Mouse (Mus musculus) heart, embryonic 10.5 days (tissue): ENCODE results near the gene Ntrk1. TPM values are rescaled to one million over a fixed set of nuclear protein-coding genes. Genes with fewer than 3 reads are reported as not detected.

Experiments used
- DNase-seq: peaks from one replicate; pipeline ENCODE4 v3.0.0-alpha.2; 2017; ENCODE audit warnings: low spot score
- H3K27ac ChIP-seq: fragments of 300-500 bp; sonication (generic); 2 replicates; pipeline ENCODE4 v1.5.1; 2016; ENCODE audit warnings: mild to moderate bottlenecking
- H3K27me3 ChIP-seq: fragments of 300-500 bp; sonication (generic); 2 replicates; pipeline ENCODE4 v1.6.1; 2016; ENCODE audit warnings: mild to moderate bottlenecking; ENCODE audit not compliant: poor library complexity, insufficient read depth, severe bottlenecking
- H3K36me3 ChIP-seq: fragments of 300-500 bp; sonication (generic); 2 replicates; pipeline ENCODE4 v1.6.1; 2016; ENCODE audit warnings: mild to moderate bottlenecking, moderate library complexity
- H3K4me1 ChIP-seq: fragments of 300-500 bp; sonication (generic); 2 replicates; pipeline ENCODE4 v1.6.1; 2016; ENCODE audit warnings: mild to moderate bottlenecking
- H3K4me3 ChIP-seq: fragments of 300-500 bp; sonication (generic); 2 replicates; pipeline ENCODE4 v1.5.1; 2016; ENCODE audit warnings: mild to moderate bottlenecking, moderate library complexity
- H3K9me3 ChIP-seq: fragments of 300-500 bp; sonication (generic); 2 replicates; pipeline ENCODE4 v1.6.1; 2016; ENCODE audit warnings: mild to moderate bottlenecking, moderate library complexity
- WGBS: fragments of 180-500 bp; shearing (Covaris S2); methylation state at CpG from one replicate; pipeline ENCODE4 v1.1.7; 2016; 5-methylcytosine and 5-hydroxymethylcytosine counted together
- polyA plus RNA-seq: library from polyadenylated mRNA; unstranded; fragments of >200 nt; fragmentation: Nextera tagmentation; extraction: Ambion mirVana; gene quantifications from 2 replicates; pipeline ENCODE4 v1.2.1, GENCODE M21; 2016

Gene Ntrk1
- polyA plus RNA-seq, 1 experiment from 2014 or later, result 0.68 TPM

DNA sequence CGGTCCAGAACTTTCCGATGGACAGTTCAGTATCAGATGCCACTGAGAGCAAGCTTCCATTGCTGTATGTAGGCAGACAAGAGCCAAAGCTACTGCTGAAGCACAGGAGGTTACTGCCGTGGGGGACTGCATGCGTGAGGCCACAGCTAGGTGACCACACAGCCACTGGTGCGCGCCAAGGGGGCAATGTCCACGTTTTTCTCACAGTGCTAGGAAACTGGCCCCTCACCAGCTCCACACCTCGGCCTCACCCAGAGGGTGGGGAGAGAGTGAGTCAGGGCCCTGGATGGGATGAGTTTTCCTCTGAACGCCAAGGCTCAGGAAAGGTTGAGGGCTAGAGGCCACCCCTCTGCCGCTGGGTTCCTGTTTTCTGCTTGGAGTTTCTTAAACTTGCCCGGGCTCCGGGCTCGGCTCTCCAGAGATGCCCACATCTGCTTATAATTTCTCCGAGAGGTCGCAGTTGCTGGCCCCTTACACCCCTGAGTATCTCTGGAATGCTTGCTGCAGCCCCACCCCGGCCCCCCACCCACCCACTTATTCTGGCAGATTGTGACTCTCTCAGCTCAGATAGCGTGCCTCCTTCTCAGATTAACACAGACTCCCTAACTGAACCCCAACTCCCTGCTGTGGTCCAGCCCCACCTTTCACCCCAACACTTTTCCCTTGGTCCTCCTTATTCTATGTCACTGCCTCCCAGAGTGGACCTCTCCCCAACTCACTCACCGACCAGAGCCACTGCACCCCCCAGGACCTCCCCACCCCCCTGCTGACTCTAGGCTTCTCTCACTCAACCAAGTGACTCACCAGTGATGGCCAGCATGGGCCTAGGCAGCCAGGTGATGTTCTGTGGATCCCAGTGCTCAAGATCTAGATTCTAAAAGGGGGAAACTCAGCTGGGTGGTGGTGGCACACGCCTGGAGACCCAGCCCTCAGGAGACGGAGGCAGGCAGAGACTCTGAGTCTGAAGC lies 33.3 kb downstream of the Ntrk1 start:
- Histone ChIP-seq H3K27me3 (peaks cover 54% of the 10 kb centered on the region), H3K4me1 (peaks cover 66% of the 10 kb centered on the region), H3K36me3 (peaks cover 12% of the 10 kb centered on the region; the same call in 1 of the 2 replicates), H3K27ac (peak overlapping the region; percentile 84), H3K4me3 (no peak overlapping the region), H3K9me3 (no peaks in the 10 kb centered on the region)
- WGBS, result 63% methylated on average over 20 of the region's 20 CpGs
- DNase-seq, result no peak

GRCm38 (mm10) chr3:87758641-87759040 lies 36.3 kb downstream of the Ntrk1 start:
- Histone ChIP-seq H3K9me3 (no peaks in the 10 kb centered on the region), H3K27me3 (peaks cover 65% of the 10 kb centered on the region), H3K4me1 (peaks cover 50% of the 10 kb centered on the region), H3K36me3 (peaks cover 21% of the 10 kb centered on the region), H3K27ac (no peak overlapping the region), H3K4me3 (no peak overlapping the region)
- WGBS, result 27% methylated on average over 5 of the region's 5 CpGs
- DNase-seq, result no peak

GRCm38 (mm10) chr3:87756488-87756887 lies 38.5 kb downstream of the Ntrk1 start:
- H3K9me3 ChIP-seq, result no peaks in the 10 kb centered on the region
- 48% methylated on average over 20 of the region's 20 CpGs for WGBS
- DNase-seq, result no peak
- peaks cover 30% of the 10 kb centered on the region for H3K4me1 ChIP-seq
- H3K4me3 ChIP-seq, result no peak overlapping the region
- peaks cover 82% of the 10 kb centered on the region for H3K27me3 ChIP-seq
- peaks cover 33% of the 10 kb centered on the region for H3K36me3 ChIP-seq
- no peak overlapping the region for H3K27ac ChIP-seq

DNA sequence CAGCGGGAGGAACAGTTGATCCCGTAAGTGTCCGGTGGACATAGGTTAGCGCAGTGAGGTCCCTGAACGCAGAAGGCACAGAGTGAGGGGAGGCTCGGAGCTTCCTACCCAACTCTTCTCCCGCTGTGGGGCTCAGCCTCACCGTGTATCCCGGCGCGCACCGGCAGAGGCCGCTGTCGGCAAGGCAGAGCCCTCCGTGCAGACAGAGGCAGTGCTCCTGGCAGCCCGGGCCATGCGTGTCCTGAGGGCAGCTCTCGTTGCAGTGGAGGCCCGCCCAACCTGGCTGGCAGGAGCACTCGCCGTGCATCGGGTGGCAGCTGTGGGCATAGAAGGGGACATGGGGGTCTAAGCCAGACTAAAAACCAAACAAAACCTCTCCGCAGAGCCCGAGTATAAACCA lies 39.0 kb downstream of the Ntrk1 start:
- WGBS, result 4% methylated on average over 24 of the region's 24 CpGs
- DNase-seq, result peak; percentile 90
- no peaks in the 10 kb centered on the region for H3K9me3 ChIP-seq
- 0 out of 2 replicates have a peak overlapping the region, but pooled peaks have one; percentile 25 for H3K27ac ChIP-seq
- H3K4me3 ChIP-seq, result peak overlapping the region; percentile 37
- H3K27me3 ChIP-seq, result peaks cover 82% of the 10 kb centered on the region
- peaks cover 26% of the 10 kb centered on the region for H3K4me1 ChIP-seq
- H3K36me3 ChIP-seq, result peaks cover 36% of the 10 kb centered on the region

- no peak overlapping the region for H3K27ac ChIP-seq
- H3K4me3 ChIP-seq, result no peak overlapping the region
- peaks cover 91% of the 10 kb centered on the region for H3K27me3 ChIP-seq
- peaks cover 15% of the 10 kb centered on the region for H3K4me1 ChIP-seq
- H3K36me3 ChIP-seq, result peaks cover 36% of the 10 kb centered on the region
- 85% methylated on average over 13 of the region's 13 CpGs for WGBS
- no peak for DNase-seq
- no peaks in the 10 kb centered on the region for H3K9me3 ChIP-seq
Measured at GRCm38 (mm10) chr3:87753829-87754228, 41.1 kb downstream of the Ntrk1 start.

GRCm38 (mm10) chr3:87752567-87752966 lies 42.4 kb downstream of the Ntrk1 start:
- no peak overlapping the region for H3K27ac ChIP-seq
- no peaks in the 10 kb centered on the region for H3K9me3 ChIP-seq
- H3K4me3 ChIP-seq, result no peak overlapping the region
- WGBS, result 84% methylated on average over 3 of the region's 3 CpGs
- peaks cover 29% of the 10 kb centered on the region for H3K36me3 ChIP-seq
- H3K4me1 ChIP-seq, result peaks cover 16% of the 10 kb centered on the region
- peaks cover 80% of the 10 kb centered on the region for H3K27me3 ChIP-seq
- DNase-seq, result no peak

DNA sequence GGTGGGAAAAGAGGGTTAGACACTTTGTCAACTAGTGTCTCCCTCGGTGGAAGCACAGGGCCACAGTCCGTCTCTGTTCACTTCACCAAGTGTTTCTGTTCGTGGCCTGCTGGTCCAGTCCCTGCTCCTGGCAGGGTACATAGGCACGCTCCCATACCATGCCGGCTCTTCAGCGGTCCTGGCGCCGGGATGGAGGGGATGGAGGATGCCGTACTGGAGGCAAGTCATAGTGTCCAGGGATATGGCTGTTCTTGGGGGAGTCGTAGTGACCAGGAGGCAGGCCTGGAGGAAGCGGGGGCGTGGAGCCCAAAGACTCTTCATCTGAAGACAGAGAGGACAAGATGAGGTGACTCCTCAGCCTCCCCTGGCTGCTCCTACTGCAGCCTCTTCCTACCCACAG lies 45.0 kb downstream of the Ntrk1 start:
- Histone ChIP-seq H3K9me3 (no peaks in the 10 kb centered on the region), H3K4me1 (peaks cover 17% of the 10 kb centered on the region), H3K27ac (no peak overlapping the region), H3K36me3 (peaks cover 29% of the 10 kb centered on the region), H3K4me3 (no peak overlapping the region), H3K27me3 (peaks cover 65% of the 10 kb centered on the region)
- DNase-seq, result no peak
- 86% methylated on average over 12 of the region's 12 CpGs for WGBS

- 14% methylated on average over 5 of the region's 5 CpGs for WGBS
- H3K4me1 ChIP-seq, result peaks cover 20% of the 10 kb centered on the region
- no peak for DNase-seq
- H3K9me3 ChIP-seq, result no peaks in the 10 kb centered on the region
- H3K27ac ChIP-seq, result no peak overlapping the region
- H3K36me3 ChIP-seq, result peaks cover 25% of the 10 kb centered on the region
- peaks cover 55% of the 10 kb centered on the region for H3K27me3 ChIP-seq
- H3K4me3 ChIP-seq, result no peak overlapping the region
Measured at GRCm38 (mm10) chr3:87749036-87749435, 45.9 kb downstream of the Ntrk1 start.

DNA sequence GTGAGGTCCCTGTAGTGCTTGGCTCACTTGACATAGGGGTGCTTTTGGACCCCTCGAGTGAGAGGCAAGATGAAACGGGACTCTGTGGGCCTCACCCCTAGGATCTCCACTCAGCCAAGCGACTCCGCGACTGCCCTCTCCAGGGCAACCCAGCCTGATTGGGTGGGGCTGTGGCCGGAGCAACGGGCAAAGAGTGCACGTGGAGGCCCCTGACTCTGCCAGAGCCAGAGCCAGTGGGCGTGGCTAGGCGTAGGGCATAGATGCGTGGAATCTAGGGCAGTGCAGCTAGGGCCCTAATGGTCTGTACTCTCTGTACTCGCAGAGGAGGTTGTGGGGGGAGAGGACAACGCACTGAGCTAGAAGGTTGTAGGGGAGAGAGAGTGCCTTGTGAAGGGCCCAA lies 46.5 kb downstream of the Ntrk1 start, which contains the start of gene Lrrc71:
Lrrc71 (minus strand) TSS at position 195 of the 400 bp plus-strand sequence.
- DNase-seq, result no peak
- Histone ChIP-seq H3K27me3 (peaks cover 49% of the 10 kb centered on the region), H3K4me1 (peaks cover 20% of the 10 kb centered on the region), H3K4me3 (no peak within 1 kb of the TSS), H3K36me3 (peaks cover 19% of the 10 kb centered on the region), H3K9me3 (no peaks in the 10 kb centered on the region), H3K27ac (no peak within 1 kb of the TSS)
- WGBS, result 43% methylated on average over 13 of the region's 13 CpGs

GRCm38 (mm10) chr3:87745036-87745659 lies 49.8 kb downstream of the Ntrk1 start:
- WGBS, result 24% methylated on average over 18 of the region's 18 CpGs
- H3K27me3 ChIP-seq, result peaks cover 20% of the 10 kb centered on the region
- H3K36me3 ChIP-seq, result peaks cover 10% of the 10 kb centered on the region; the same call in 1 of the 2 replicates
- peak overlapping the region; percentile 40 for H3K4me3 ChIP-seq
- peak overlapping the region; percentile 71 for H3K27ac ChIP-seq
- H3K4me1 ChIP-seq, result peaks cover 20% of the 10 kb centered on the region
- no peak for DNase-seq
- no peaks in the 10 kb centered on the region for H3K9me3 ChIP-seq

DNA sequence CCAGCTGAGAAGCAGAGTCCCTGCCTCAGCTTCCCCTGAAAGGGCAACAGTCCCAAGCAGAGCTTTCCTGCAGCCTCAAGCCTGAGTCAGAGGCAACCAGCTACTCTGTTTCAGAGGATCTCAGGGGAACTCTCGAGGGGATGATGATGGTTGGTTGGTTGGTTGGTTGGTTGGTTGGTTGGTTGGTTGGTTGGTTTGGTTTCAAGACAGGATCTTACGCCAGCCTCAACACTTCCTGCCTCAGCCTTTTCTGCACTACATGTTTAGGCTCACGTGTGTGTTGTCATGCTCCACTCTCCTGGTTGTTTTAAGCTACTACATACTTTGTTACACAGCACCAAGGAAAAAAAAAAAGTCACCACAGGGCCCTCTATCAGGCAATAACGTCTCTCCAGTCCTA lies 51.0 kb downstream of the Ntrk1 start:
- no peak for DNase-seq
- Histone ChIP-seq H3K36me3 (peaks cover 13% of the 10 kb centered on the region; the same call in 1 of the 2 replicates), H3K27ac (no peak overlapping the region), H3K4me3 (no peak overlapping the region), H3K27me3 (peaks cover 11% of the 10 kb centered on the region), H3K9me3 (no peaks in the 10 kb centered on the region), H3K4me1 (peaks cover 20% of the 10 kb centered on the region)
- 82% methylated on average over 4 of the region's 4 CpGs for WGBS

- no peak overlapping the region for H3K4me3 ChIP-seq
- WGBS, result 81% methylated on average over 16 of the region's 16 CpGs
- no peak overlapping the region for H3K27ac ChIP-seq
- H3K4me1 ChIP-seq, result peaks cover 12% of the 10 kb centered on the region
- no peak for DNase-seq
- no peaks in the 10 kb centered on the region for H3K9me3 ChIP-seq
- peaks cover 11% of the 10 kb centered on the region for H3K27me3 ChIP-seq
- peaks cover 23% of the 10 kb centered on the region for H3K36me3 ChIP-seq
Measured at GRCm38 (mm10) chr3:87742735-87743134, 52.2 kb downstream of the Ntrk1 start.

DNA sequence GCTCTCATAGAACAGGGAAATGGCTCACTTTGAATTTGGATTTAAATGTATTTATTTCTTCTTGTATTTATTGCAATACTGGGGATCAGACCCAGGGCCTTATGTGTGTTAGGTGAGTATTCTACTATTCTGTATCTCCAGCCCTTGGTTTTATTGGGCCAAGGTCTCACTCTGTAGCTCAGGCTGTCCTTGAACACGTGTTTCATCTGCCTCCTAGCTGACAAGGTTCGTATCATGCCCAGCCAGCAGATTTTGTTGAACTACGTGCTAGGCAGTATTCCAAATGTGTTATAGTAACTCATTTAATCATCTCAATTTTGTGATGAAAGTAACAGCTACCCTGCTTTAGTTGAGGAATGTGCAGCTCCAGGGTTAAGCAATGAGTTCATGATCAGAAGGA lies 52.9 kb downstream of the Ntrk1 start:
- H3K27me3 ChIP-seq, result peaks cover 6% of the 10 kb centered on the region
- H3K4me3 ChIP-seq, result no peak overlapping the region
- H3K4me1 ChIP-seq, result peaks cover 12% of the 10 kb centered on the region
- WGBS, result 81% methylated on average over 3 of the region's 3 CpGs
- no peak overlapping the region for H3K27ac ChIP-seq
- no peak for DNase-seq
- peaks cover 30% of the 10 kb centered on the region for H3K36me3 ChIP-seq
- no peaks in the 10 kb centered on the region for H3K9me3 ChIP-seq
